Mouse (Mus musculus): ENCODE results near the gene Fads1.

Fads1 gene

DNA sequence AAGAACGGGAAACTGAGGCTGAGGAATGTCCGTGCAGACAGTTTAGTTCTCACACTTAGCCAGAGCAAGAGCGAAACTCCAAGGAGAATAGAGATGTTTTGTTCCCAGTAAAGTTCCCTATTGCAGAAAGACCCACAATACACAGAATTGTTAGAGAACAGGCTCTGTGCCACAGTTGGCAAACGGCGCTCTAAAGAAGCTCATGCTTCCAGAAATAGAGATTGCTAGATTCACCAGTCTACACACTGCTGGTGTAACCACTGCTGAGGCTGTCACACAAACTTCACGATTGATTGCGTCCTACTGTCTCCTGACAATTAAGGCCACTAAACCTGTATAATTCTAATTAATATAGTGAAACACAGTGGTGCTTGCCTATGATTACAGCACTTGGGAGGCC lies 1.5 kb upstream of the Fads1 start:
- DNase-seq: no peak

GRCm38 (mm10) chr19:10182142-10182541 lies 546 bp upstream of the Fads1 start:
- DNase-seq: no peak

- peak in 1 of 2 experiments; percentile 51 for DNase-seq
Measured at GRCm38 (mm10) chr19:10183299-10183983, 753 bp downstream of the Fads1 start.

- DNase-seq: no peak
Measured at GRCm38 (mm10) chr19:10184096-10184495, 1.4 kb downstream of the Fads1 start.

DNA sequence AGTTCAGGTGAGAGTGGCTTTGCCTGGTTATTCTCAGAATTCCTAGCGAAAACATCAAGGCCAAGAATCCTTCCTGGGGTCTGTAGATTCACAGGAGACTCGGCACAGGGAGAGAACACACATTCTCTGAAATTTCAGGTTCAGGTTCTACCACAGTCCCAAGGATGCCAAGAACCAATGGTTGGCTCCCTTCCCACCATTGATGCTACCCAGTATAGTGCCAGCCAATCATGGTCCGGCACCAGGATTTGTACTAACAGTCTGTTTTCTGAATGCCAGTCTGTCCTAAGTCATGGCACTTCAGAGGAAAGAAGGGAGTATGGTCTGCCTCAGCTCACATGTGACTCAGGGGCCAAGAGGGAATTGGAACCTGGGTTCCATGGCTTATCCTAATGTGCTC lies 3.2 kb downstream of the Fads1 start:
- no peak for DNase-seq

GRCm38 (mm10) chr19:10186569-10186968 lies 3.9 kb downstream of the Fads1 start:
- no peak for DNase-seq

GRCm38 (mm10) chr19:10188281-10188811 lies 5.7 kb downstream of the Fads1 start:
- DNase-seq: no peak

DNA sequence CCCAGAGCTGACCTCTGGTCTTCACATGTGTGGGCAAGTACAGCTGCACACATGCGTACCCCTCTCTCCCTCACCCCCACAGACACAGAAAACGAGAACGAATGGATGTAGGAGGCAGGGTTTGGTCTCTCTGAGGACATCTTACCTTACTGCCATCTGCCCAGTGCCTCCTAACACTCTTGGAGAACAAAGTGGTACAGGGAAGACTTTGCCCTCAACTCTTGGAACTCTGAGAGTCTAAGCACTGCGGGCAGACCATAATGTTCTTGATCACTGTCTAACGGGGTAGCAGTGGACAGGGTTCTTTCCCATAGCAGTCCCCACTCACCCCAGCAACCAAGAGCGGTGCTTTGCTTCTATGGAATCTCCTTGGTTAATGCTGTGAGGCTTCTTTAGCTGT lies 6.3 kb downstream of the Fads1 start:
- no peak for DNase-seq

DNA sequence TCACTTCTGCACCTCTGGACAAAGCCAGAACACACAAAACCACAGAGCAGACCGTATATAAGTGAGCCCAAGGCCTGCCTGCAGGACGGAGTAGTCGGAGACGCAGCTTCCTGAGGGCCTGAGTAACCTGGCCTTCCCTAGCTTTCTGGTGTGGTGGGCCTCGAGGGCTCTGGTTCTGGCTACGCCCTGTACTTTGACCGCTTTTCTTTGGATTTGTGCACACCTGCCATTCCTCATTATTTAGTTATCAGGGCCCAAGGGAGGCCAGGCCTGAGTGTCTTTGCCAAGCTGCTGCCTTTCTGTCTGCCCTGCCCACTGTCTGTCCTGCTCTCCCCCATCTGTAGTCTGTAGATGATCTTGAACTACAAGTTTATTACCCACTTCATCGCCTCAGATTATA lies 7.3 kb downstream of the Fads1 start:
- DNase-seq: no peak

GRCm38 (mm10) chr19:10190796-10191195 lies 8.1 kb downstream of the Fads1 start:
- peak; percentile 60 to 68 for DNase-seq

- no peak for DNase-seq
Measured at GRCm38 (mm10) chr19:10191326-10191725, 8.6 kb downstream of the Fads1 start.

DNA sequence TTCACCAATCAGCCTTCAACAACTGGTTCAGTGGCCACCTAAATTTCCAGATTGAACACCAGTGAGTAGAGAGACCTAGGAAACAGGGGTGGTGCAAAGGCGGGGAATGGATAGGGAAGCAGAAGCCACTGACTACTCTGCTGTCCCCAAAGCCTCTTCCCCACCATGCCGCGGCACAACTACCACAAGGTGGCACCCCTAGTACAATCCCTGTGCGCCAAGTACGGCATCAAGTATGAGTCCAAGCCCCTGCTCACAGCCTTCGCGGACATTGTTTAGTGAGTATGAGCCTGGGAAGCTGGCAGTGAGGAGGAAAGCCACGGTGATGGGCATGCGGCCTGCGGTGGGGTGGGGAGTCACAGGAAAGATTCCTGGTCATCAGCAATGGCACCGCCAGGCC lies 11.6 kb downstream of the Fads1 start:
- DNase-seq: no peak

- DNase-seq: no peak
Measured at GRCm38 (mm10) chr19:10195252-10195651, 12.6 kb downstream of the Fads1 start.

DNA sequence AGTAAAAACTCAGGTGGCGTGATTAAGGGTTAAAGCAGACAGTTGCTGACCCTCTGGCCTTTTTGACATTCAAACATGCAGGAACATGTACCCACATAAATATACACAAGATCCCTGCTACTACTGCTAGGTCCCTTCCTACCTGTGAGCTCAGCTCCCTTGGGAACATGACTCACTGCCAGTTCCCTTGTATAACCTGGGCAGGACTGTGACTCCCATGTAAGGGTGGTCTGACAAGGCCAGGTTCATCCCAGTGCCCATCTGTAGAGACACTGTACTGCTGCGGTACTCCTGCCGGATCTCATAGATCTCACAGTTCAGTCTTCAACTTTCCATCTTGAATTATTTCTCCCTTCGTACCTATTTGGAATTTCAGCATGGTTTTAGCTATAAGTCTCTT lies 14.4 kb downstream of the Fads1 start:
- no peak for DNase-seq

- no peak for DNase-seq
Measured at GRCm38 (mm10) chr19:10198286-10198685, 15.6 kb downstream of the Fads1 start.

DNA sequence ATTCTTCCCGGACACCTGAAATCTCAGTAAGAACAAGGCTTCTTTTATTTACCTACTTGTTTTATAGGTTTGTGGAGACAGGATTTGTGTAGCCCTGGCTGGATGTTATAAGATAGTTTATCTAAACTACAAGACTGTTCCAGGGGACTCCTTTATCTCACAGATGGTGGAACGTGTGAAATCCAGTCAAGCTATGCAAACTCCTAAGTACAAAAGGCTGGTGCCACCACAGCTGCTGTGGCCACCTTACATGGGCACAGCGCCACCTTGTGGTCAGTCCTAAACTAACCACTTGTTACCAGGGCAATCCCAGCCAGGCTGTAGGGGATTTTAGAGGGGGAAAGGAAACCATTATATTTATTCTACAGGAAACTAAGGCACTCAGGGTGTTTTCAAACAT lies 16.0 kb downstream of the Fads1 start:
- peak; percentile 66 to 69 for DNase-seq

- no peak for DNase-seq
Measured at GRCm38 (mm10) chr19:10203146-10203847, 20.6 kb downstream of the Fads1 start.

DNA sequence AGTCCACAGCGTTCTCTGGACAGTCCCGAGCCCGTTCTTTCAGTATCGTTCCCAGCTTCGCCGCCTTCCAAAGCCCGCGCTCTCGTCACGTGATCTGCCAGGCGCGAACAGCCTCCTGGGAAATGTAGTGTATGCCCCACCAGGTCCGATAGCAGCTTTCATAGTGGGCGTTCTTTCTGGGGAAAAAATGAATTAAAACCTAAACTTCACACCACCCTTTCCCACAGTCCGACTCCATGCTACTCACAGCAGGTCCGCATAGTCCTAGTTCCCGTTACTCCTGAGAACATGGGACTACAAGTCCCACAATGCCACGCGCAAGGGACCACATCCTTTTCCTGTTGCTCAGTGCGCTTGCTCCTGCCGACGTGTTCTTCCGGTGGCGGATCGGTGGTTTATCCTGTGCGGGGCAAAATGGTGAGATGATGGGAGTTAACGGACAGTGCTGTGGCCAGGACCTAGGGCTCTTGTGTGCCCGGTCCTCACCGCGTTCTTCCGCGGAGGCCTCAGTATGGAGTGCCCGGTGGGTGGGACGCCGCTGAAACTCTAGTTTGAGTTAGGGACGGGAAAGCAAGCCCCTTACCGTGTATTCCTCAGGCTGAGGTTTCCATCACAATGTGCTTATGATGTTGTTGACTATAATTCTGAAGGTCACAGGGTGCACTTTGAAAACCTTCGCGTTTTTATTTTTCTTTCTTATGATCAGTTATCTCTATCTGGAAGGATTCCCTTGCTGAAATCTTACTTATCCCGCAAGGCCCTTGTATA lies 21.3 kb downstream of the Fads1 start, which contains the start of the genes Tmem258 and Fen1:
Gene Tmem258 (plus strand): TSS at position 167 of the 768 bp plus-strand sequence.
Gene Fen1 (minus strand): TSS at position 322 of the 768 bp plus-strand sequence.
- peak; percentile 86 to 92 for DNase-seq

DNA sequence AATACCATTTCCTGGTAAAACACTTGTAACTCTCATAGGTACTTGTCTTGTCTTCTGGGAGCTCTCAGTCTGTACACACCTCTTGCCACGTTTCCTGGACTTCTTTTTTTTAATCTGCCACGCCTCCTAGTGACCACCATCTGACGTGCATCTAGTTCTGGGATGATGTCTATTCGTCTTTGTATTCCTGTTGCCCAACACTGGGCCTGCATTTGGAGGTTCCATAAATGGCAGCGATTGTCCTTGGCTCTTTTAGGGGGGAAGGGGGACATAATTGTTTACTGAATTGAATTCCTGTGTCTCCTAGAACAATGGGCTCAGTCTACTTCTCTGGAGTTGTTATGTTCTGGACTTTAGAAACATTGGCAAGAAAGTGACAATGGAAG lies 21.9 kb downstream of the Fads1 start:
- DNase-seq: no peak

DNA sequence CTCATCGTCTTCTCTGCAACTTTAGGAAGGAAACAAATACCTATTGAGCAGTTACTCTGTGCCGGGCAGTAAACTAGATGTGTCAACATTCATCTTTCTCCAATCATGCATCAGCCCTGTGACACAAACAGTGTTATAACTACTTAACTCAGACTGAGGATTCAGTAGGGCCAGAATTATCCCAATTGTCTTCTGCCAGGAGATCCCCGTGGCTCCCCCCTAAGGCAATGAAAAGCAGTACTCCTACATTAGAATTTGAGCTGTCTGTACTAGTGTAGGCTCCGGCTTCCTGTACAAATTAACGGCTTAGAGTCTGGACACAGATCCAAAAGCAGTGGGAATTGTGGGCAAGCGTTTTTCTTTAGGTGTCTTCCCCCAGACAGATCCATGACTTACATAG lies 22.4 kb downstream of the Fads1 start:
- no peak for DNase-seq

GRCm38 (mm10) chr19:10208851-10209250 lies 26.2 kb downstream of the Fads1 start:
- DNase-seq: no peak

GRCm38 (mm10) chr19:10210885-10211284 lies 28.2 kb downstream of the Fads1 start:
- DNase-seq: no peak

GRCm38 (mm10) chr19:10213796-10214471 lies 31.2 kb downstream of the Fads1 start:
- DNase-seq: no peak
